Mouse (Mus musculus): ENCODE data around the gene Pcdh7. TPM values are rescaled to one million over a fixed set of nuclear protein-coding genes. Genes with fewer than 3 reads are reported as not detected.

Gene Pcdh7
- polyA plus RNA-seq, 1 experiment from 2014 or later: 19.4 TPM

GRCm38 (mm10) chr5:57760069-57761063 lies 42.6 kb downstream of the Pcdh7 start:
- 0 out of 2 replicates have a peak, but pooled peaks have one; percentile 53 for ATAC-seq (replicated peaks; ENCODE audit: insufficient number of reproducible peaks, low FRiP score, low TSS enrichment)
- WGBS (ENCODE audit: insufficient replicate concordance): 27% methylated on average over 6 of the region's 6 CpGs
- no peaks in the 10 kb centered on the region for H3K36me3 ChIP-seq (ENCODE audit: control insufficient read depth, insufficient read depth, low read length)
- peaks cover 33% of the 10 kb centered on the region for H3K4me1 ChIP-seq (ENCODE audit: control insufficient read depth, insufficient read depth, low read length)
- H3K4me2 ChIP-seq: peak overlapping the region; percentile 19; the same call in 1 of the 2 replicates
- no peaks in the 10 kb centered on the region for H3K27me3 ChIP-seq (ENCODE audit: control insufficient read depth, insufficient read depth, low read length)
- H3K4me3 ChIP-seq (ENCODE audit: low read depth, low read length): no peak overlapping the region
- peak overlapping the region; percentile 76 for H3K27ac ChIP-seq (ENCODE audit: low read depth, low read length)
- H3K9me3 ChIP-seq (replicated peaks; ENCODE audit: control insufficient read depth, low read length): no peaks in the 10 kb centered on the region
- H3K9ac ChIP-seq (ENCODE audit: low read depth, low read length): no peak overlapping the region

- H3K27ac ChIP-seq (ENCODE audit: low read depth, low read length): no peak overlapping the region
- no peak for ATAC-seq (replicated peaks; ENCODE audit: insufficient number of reproducible peaks, low FRiP score, low TSS enrichment)
- H3K9me3 ChIP-seq (replicated peaks; ENCODE audit: control insufficient read depth, low read length): no peaks in the 10 kb centered on the region
- no peak overlapping the region for H3K4me2 ChIP-seq
- WGBS (ENCODE audit: insufficient replicate concordance): 53% methylated on average over 3 of the region's 3 CpGs
- H3K27me3 ChIP-seq (ENCODE audit: control insufficient read depth, insufficient read depth, low read length): no peaks in the 10 kb centered on the region
- H3K36me3 ChIP-seq (ENCODE audit: control insufficient read depth, insufficient read depth, low read length): no peaks in the 10 kb centered on the region
- peaks cover 9% of the 10 kb centered on the region for H3K4me1 ChIP-seq (ENCODE audit: control insufficient read depth, insufficient read depth, low read length)
- H3K9ac ChIP-seq (ENCODE audit: low read depth, low read length): no peak overlapping the region
- H3K4me3 ChIP-seq (ENCODE audit: low read depth, low read length): no peak overlapping the region
Measured at GRCm38 (mm10) chr5:57765356-57765755, 47.6 kb downstream of the Pcdh7 start.

GRCm38 (mm10) chr5:57767346-57767745 lies 49.6 kb downstream of the Pcdh7 start:
- Histone ChIP-seq H3K4me1 (ENCODE audit: control insufficient read depth, insufficient read depth, low read length) (peaks cover 11% of the 10 kb centered on the region), H3K27me3 (ENCODE audit: control insufficient read depth, insufficient read depth, low read length) (no peaks in the 10 kb centered on the region), H3K9me3 (replicated peaks; ENCODE audit: control insufficient read depth, low read length) (no peaks in the 10 kb centered on the region), H3K36me3 (ENCODE audit: control insufficient read depth, insufficient read depth, low read length) (no peaks in the 10 kb centered on the region), H3K9ac (ENCODE audit: low read depth, low read length) (no peak overlapping the region), H3K27ac (ENCODE audit: low read depth, low read length) (no peak overlapping the region), H3K4me2 (no peak overlapping the region), H3K4me3 (ENCODE audit: low read depth, low read length) (no peak overlapping the region)
- ATAC-seq (replicated peaks; ENCODE audit: insufficient number of reproducible peaks, low FRiP score, low TSS enrichment): no peak
- WGBS (ENCODE audit: insufficient replicate concordance): 56% methylated on average over 3 of the region's 3 CpGs

- Histone ChIP-seq H3K4me2 (no peak overlapping the region), H3K9ac (ENCODE audit: low read depth, low read length) (no peak overlapping the region), H3K4me3 (ENCODE audit: low read depth, low read length) (no peak overlapping the region), H3K4me1 (ENCODE audit: control insufficient read depth, insufficient read depth, low read length) (peaks cover 11% of the 10 kb centered on the region), H3K36me3 (ENCODE audit: control insufficient read depth, insufficient read depth, low read length) (no peaks in the 10 kb centered on the region), H3K27me3 (ENCODE audit: control insufficient read depth, insufficient read depth, low read length) (no peaks in the 10 kb centered on the region), H3K27ac (ENCODE audit: low read depth, low read length) (no peak overlapping the region), H3K9me3 (replicated peaks; ENCODE audit: control insufficient read depth, low read length) (no peaks in the 10 kb centered on the region)
- WGBS (ENCODE audit: insufficient replicate concordance): 69% methylated on average over 10 of the region's 10 CpGs
- no peak for ATAC-seq (replicated peaks; ENCODE audit: insufficient number of reproducible peaks, low FRiP score, low TSS enrichment)
Measured at GRCm38 (mm10) chr5:57768469-57769022, 50.8 kb downstream of the Pcdh7 start.

- Histone ChIP-seq H3K36me3 (ENCODE audit: control insufficient read depth, insufficient read depth, low read length) (no peaks in the 10 kb centered on the region), H3K4me1 (ENCODE audit: control insufficient read depth, insufficient read depth, low read length) (peaks cover 11% of the 10 kb centered on the region), H3K9me3 (replicated peaks; ENCODE audit: control insufficient read depth, low read length) (no peaks in the 10 kb centered on the region), H3K4me3 (ENCODE audit: low read depth, low read length) (no peak overlapping the region), H3K9ac (ENCODE audit: low read depth, low read length) (no peak overlapping the region), H3K4me2 (no peak overlapping the region), H3K27ac (ENCODE audit: low read depth, low read length) (no peak overlapping the region), H3K27me3 (ENCODE audit: control insufficient read depth, insufficient read depth, low read length) (no peaks in the 10 kb centered on the region)
- WGBS (ENCODE audit: insufficient replicate concordance): 93% methylated on average over 7 of the region's 7 CpGs
- ATAC-seq (replicated peaks; ENCODE audit: insufficient number of reproducible peaks, low FRiP score, low TSS enrichment): no peak; the same call in 1 of the 2 replicates
Measured at GRCm38 (mm10) chr5:57769644-57770043, 51.9 kb downstream of the Pcdh7 start.

- no peaks in the 10 kb centered on the region for H3K9me3 ChIP-seq (replicated peaks; ENCODE audit: control insufficient read depth, low read length)
- H3K27ac ChIP-seq (ENCODE audit: low read depth, low read length): no peak overlapping the region
- peaks cover 9% of the 10 kb centered on the region for H3K4me1 ChIP-seq (ENCODE audit: control insufficient read depth, insufficient read depth, low read length)
- 55% methylated on average over 3 of the region's 3 CpGs for WGBS (ENCODE audit: insufficient replicate concordance)
- no peak overlapping the region for H3K4me3 ChIP-seq (ENCODE audit: low read depth, low read length)
- no peaks in the 10 kb centered on the region for H3K27me3 ChIP-seq (ENCODE audit: control insufficient read depth, insufficient read depth, low read length)
- no peak overlapping the region for H3K4me2 ChIP-seq
- ATAC-seq (replicated peaks; ENCODE audit: insufficient number of reproducible peaks, low FRiP score, low TSS enrichment): no peak
- H3K9ac ChIP-seq (ENCODE audit: low read depth, low read length): no peak overlapping the region
- no peaks in the 10 kb centered on the region for H3K36me3 ChIP-seq (ENCODE audit: control insufficient read depth, insufficient read depth, low read length)
Measured at GRCm38 (mm10) chr5:57770364-57770763, 52.6 kb downstream of the Pcdh7 start.

- no peak overlapping the region for H3K4me2 ChIP-seq
- no peaks in the 10 kb centered on the region for H3K9me3 ChIP-seq (replicated peaks; ENCODE audit: control insufficient read depth, low read length)
- no peaks in the 10 kb centered on the region for H3K27me3 ChIP-seq (ENCODE audit: control insufficient read depth, insufficient read depth, low read length)
- H3K36me3 ChIP-seq (ENCODE audit: control insufficient read depth, insufficient read depth, low read length): no peaks in the 10 kb centered on the region
- WGBS (ENCODE audit: insufficient replicate concordance): 69% methylated on average over 6 of the region's 6 CpGs
- no peak overlapping the region for H3K4me3 ChIP-seq (ENCODE audit: low read depth, low read length)
- H3K4me1 ChIP-seq (ENCODE audit: control insufficient read depth, insufficient read depth, low read length): peaks cover 9% of the 10 kb centered on the region; the same call in 1 of the 2 replicates
- H3K9ac ChIP-seq (ENCODE audit: low read depth, low read length): no peak overlapping the region
- no peak overlapping the region for H3K27ac ChIP-seq (ENCODE audit: low read depth, low read length)
- no peak for ATAC-seq (replicated peaks; ENCODE audit: insufficient number of reproducible peaks, low FRiP score, low TSS enrichment)
Measured at GRCm38 (mm10) chr5:57771122-57771521, 53.4 kb downstream of the Pcdh7 start.

GRCm38 (mm10) chr5:57772711-57773110 lies 54.9 kb downstream of the Pcdh7 start:
- H3K9ac ChIP-seq (ENCODE audit: low read depth, low read length): no peak overlapping the region
- no peak overlapping the region for H3K4me2 ChIP-seq
- ATAC-seq (replicated peaks; ENCODE audit: insufficient number of reproducible peaks, low FRiP score, low TSS enrichment): no peak
- H3K4me3 ChIP-seq (ENCODE audit: low read depth, low read length): no peak overlapping the region
- peaks cover 9% of the 10 kb centered on the region; the same call in 1 of the 2 replicates for H3K4me1 ChIP-seq (ENCODE audit: control insufficient read depth, insufficient read depth, low read length)
- H3K36me3 ChIP-seq (ENCODE audit: control insufficient read depth, insufficient read depth, low read length): no peaks in the 10 kb centered on the region
- H3K27me3 ChIP-seq (ENCODE audit: control insufficient read depth, insufficient read depth, low read length): no peaks in the 10 kb centered on the region
- no peaks in the 10 kb centered on the region for H3K9me3 ChIP-seq (replicated peaks; ENCODE audit: control insufficient read depth, low read length)
- H3K27ac ChIP-seq (ENCODE audit: low read depth, low read length): no peak overlapping the region
- WGBS (ENCODE audit: insufficient replicate concordance): 70% methylated on average over 3 of the region's 3 CpGs

Data from heart, embryonic 11.5 days (tissue).